Mouse (Mus musculus) thymus, postnatal 4 days (tissue): Measurements from ENCODE around the gene Crygf.
"Not testable (repeated sequence)": the region's sequence is repeated elsewhere in the genome, so short reads cannot be mapped to it uniquely, and the experiment has no call there.

Experiments used
- DNase-seq: peaks from one replicate; pipeline ENCODE4 v3.0.0; 2021

The Crygf gene

DNA sequence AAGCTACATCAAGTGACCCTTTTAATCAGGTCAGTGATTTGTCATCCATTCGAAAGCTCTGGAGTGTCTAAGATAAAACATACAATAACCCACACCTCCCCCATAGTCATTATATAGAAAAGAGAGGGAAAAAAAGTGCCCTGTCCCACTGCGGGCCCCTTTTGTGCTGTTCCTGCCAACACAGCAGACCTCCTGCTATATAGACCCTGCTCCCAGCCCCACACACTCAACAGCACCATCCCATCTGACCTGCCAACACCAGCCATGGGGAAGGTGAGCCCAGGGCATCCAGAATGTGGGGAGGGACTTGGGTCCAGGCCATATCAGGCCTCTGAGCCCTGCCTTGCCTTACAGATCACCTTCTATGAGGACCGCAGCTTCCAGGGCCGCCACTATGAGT lies at the start of gene Crygf:
Crygf (plus strand) TSS at position 227 of the 400 bp plus-strand sequence.
- DNase-seq: no peak

DNA sequence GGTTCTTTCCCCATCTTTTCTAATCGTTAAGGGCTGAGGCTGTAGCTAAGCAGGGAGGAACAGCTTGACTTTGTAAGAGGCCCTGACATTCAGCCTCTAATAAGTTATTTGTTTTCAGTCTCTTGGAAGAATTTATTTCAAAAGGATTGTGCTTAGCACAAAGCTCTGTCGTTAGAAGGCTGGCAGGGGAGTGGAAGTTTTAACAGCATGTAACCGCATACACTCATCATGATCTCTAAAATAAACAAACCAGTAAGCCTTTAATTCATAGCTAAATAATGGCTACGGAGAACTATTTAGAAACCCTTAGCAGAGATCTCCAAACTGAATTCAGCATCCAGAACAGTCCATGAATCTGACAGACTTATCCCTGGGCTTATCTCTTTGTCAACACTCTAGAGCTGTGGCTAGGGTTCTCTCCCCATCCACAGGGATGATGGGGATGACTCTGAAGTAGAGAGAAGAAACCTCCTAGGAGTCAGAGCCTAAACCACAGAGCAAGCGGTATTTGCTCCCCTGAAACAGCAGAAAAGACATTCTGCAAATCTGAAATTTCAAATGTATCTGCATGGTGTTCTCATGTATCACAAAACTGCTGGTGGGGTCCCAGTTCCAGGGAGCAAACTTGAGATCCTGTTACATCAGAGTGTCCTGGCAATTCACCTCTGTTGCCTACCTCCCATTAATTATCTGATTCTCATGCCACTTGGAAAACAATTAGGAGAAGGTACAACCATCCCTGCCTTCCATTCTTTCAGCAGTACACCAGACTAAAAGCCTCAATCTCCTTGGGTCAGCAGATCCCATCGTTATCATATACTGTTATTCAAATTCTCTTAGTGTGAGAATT lies 734 bp upstream of the Crygf start:
- no peak for DNase-seq

- not testable (repeated sequence) for DNase-seq
These were observed 376 bp downstream of the Crygf start for GRCm38 (mm10) chr1:65926696-65927095.

DNA sequence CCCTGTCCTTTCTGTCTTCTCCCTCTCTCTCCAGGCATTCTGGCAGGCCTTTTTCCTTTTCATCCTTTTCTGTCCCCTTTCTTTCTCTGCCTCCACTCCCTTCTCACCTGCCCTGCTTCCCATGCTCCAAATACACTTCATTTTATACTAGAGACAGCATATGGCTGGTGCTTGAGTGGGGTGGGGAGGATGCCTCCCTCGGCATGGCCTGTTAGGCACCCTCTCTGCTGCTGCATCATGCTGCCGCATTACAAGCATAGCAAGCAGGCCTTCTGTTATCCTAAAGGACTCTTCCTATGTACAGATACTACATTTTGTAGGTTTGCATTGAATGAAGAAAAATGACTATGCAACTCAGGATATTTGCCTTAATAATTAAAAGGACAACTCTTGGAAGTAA lies 3.7 kb downstream of the Crygf start:
- DNase-seq: no peak

DNA sequence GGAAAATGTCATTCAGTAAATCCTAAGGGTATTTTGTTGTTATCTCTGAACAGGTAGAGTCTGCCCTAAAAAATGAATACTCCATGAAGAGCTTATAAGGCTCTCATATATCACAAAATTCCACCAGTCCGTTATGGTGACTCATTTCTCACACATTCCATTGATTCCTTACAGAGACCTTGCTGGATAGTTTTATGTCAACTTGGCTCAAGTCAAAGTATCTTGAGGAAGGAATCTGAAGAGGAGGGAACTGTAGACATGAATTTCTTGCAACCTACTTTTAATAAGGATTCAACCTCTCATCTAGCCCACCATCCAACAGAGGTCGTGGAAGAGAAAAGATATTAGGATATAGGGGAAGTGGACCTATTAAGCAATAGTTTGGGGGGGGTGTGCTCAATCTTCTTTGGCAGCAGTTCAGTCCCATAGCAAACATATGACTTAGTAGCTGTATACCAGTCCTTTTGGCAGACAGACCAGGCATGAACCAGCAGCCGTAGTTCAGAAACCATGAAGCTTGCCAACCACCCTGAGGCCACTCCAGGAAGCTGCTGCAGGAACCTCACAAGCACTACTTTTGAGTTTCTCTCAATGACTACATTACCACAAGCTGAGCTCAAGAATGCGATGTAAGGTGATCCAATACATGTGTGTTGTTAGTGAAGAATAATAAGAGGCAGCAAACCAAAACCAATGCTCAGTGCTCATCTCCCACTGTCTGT lies 5.9 kb downstream of the Crygf start:
- DNase-seq: no peak
